Mouse (Mus musculus) midbrain, embryonic 12.5 days (tissue): ENCODE measurements around the gene Nlrp9b. TPM values are rescaled to one million over a fixed set of nuclear protein-coding genes. Genes with fewer than 3 reads are reported as not detected.
"Not testable (repeated sequence)": the region's sequence is repeated elsewhere in the genome, so short reads cannot be mapped to it uniquely, and the experiment has no call there.

ENCODE experiments used
- ATAC-seq: fragments of 200-750 bp; cut with Nextera tagmentation; 2 replicates; pipeline ENCODE4 v1.8.0; 2017; ENCODE audit warnings: low read depth, moderate TSS enrichment, moderate library complexity; ENCODE audit not compliant: low FRiP score
- H3K27ac ChIP-seq: fragments of 300-500 bp; sonication (generic); replicated peaks from 2 replicates; pipeline ENCODE4 v1.5.1; 2016; ENCODE audit warnings: mild to moderate bottlenecking
- H3K27me3 ChIP-seq: fragments of 300-500 bp; sonication (generic); 2 replicates; pipeline ENCODE4 v1.6.1; 2016; ENCODE audit warnings: mild to moderate bottlenecking
- H3K36me3 ChIP-seq: fragments of 300-500 bp; sonication (generic); 2 replicates; pipeline ENCODE4 v1.6.1; 2016
- H3K4me1 ChIP-seq: fragments of 300-500 bp; sonication (generic); 2 replicates; pipeline ENCODE4 v1.6.1; 2016
- H3K4me2 ChIP-seq: fragments of 300-500 bp; sonication (generic); replicated peaks from 2 replicates; pipeline ENCODE4 v1.6.1; 2016; ENCODE audit warnings: mild to moderate bottlenecking, moderate library complexity
- H3K4me3 ChIP-seq: fragments of 300-500 bp; sonication (generic); 2 replicates; pipeline ENCODE4 v1.5.1; 2016; ENCODE audit warnings: mild to moderate bottlenecking
- H3K9ac ChIP-seq: fragments of 300-500 bp; sonication (generic); replicated peaks from 2 replicates; pipeline ENCODE4 v1.6.1; 2016; ENCODE audit warnings: mild to moderate bottlenecking, moderate library complexity
- H3K9me3 ChIP-seq: fragments of 300-500 bp; sonication (generic); 2 replicates; pipeline ENCODE4 v1.6.1; 2016; ENCODE audit warnings: mild to moderate bottlenecking
- WGBS: fragments of 180-500 bp; shearing (Covaris S2); methylation state at CpG from one replicate; pipeline ENCODE4 v1.1.7; 2016; 5-methylcytosine and 5-hydroxymethylcytosine counted together
- polyA plus RNA-seq: library from polyadenylated mRNA; unstranded; fragments of >200 nt; fragmentation: Nextera tagmentation; extraction: Ambion mirVana; gene quantifications from 2 replicates; pipeline ENCODE4 v1.2.1, GENCODE M21; 2016

The Nlrp9b gene
- polyA plus RNA-seq, 1 experiment from 2014 or later: not detected

DNA sequence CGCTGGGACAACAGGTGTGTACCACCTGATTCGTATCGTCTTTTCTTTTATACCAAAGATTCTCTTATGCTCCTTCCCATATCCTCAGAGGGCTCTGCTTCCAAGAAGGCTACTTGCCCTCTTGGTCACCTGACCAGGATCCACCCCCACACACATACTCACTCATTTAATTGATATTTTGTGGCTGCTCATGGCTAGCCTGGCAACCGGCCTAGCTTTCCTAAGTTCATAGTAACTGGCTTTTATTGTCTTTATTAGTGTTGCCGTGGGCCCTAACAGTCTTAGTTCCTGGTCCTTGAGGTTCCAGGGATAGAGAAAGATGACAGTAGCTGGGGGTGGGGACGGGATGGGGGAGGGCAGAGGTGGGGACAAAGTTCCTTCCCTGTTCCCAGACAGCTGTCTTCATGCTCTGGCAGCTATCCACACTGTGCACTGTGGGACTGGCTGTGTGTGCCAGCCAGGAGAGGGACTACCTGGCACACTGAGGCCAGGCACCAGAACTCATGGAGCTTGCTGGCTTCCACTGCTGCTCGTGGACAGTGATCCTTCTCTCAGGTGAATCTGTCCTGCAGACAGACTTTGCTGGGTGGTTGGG lies 26.2 kb upstream of the Nlrp9b start, which contains the start of gene Ceacam20:
Gene Ceacam20, plus strand, starts transcription at position 428 of the 595 bp plus-strand sequence.
- H3K4me2 ChIP-seq: no peak within 1 kb of the TSS
- H3K27ac ChIP-seq: no peak within 1 kb of the TSS
- peaks cover 13% of the 10 kb centered on the region for H3K9me3 ChIP-seq
- no peak within 1 kb of the TSS for H3K4me3 ChIP-seq
- H3K27me3 ChIP-seq: no peaks in the 10 kb centered on the region
- WGBS: 82% methylated on average over 7 of the region's 7 CpGs
- H3K4me1 ChIP-seq: no peaks in the 10 kb centered on the region
- no peak within 1 kb of the TSS for H3K9ac ChIP-seq
- ATAC-seq: no peak
- no peaks in the 10 kb centered on the region for H3K36me3 ChIP-seq

GRCm38 (mm10) chr7:19969106-19969505 lies 22.2 kb upstream of the Nlrp9b start:
- Histone ChIP-seq H3K27me3 (no peaks in the 10 kb centered on the region), H3K36me3 (no peaks in the 10 kb centered on the region), H3K9me3 (peaks cover 32% of the 10 kb centered on the region), H3K4me1 (no peaks in the 10 kb centered on the region), H3K9ac (no peak overlapping the region), H3K4me2 (no peak overlapping the region), H3K27ac (no peak overlapping the region), H3K4me3 (no peak overlapping the region)
- ATAC-seq: no peak
- WGBS: 74% methylated on average over 3 of the region's 3 CpGs

DNA sequence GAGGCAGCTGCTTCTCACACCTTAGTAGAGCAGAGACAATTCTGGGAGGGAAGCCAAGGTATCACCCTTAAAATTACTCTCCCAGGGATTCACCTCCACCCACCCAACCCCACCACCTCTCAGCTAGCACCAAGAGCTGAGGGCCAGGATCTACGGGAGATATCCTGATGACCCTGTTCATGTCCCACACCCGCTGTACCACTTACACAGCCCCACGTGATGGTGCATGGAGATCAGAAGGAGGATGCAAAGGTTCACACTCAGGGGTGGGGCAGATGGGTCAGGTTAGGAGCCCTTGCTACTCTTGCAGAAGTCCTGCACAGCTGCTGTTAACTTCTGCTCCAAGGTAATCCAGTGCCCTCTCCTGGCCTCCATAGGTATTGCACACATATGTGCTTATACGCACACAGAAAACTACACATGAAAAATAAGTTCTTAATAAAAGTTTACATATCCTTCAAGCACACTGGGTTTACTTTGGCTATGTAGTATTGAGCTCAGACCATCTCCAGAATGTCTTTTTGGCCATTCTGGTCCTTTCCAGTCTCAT lies 21.6 kb upstream of the Nlrp9b start:
- WGBS: 92% methylated on average over 4 of the region's 4 CpGs
- no peak for ATAC-seq

GRCm38 (mm10) chr7:19970196-19970595 lies 21.1 kb upstream of the Nlrp9b start:
- WGBS: 94% methylated on average over 8 of the region's 8 CpGs
- Histone ChIP-seq H3K27me3 (no peaks in the 10 kb centered on the region), H3K4me3 (no peak overlapping the region), H3K27ac (no peak overlapping the region), H3K4me2 (no peak overlapping the region), H3K9me3 (peaks cover 32% of the 10 kb centered on the region), H3K9ac (no peak overlapping the region), H3K4me1 (no peaks in the 10 kb centered on the region), H3K36me3 (no peaks in the 10 kb centered on the region)
- ATAC-seq: no peak

More for the DNA sequence above, 21.6 kb upstream of the Nlrp9b start:
- Histone ChIP-seq H3K27ac (no peak overlapping the region), H3K4me3 (no peak overlapping the region), H3K4me2 (no peak overlapping the region), H3K4me1 (no peaks in the 10 kb centered on the region), H3K9ac (no peak overlapping the region), H3K27me3 (no peaks in the 10 kb centered on the region), H3K9me3 (peaks cover 32% of the 10 kb centered on the region), H3K36me3 (no peaks in the 10 kb centered on the region)

DNA sequence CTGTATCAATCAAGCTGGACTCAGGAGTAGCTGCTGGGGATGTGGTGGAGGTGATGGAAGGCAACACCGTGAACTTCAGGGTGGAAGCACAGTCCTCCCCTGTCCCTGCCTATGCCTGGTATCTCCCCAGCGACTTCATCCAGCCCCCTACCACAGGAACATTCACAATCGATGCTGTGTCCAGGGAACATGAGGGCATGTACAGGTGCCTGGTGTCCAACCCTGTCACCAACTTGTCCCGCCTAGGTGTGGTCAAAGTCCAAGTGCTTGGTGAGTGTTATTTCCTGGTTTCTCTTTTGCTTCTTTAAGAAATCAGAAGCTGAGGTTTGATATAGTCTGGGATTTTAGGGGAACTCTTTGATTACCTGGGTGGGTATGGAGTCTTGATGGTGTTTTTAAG lies 19.7 kb upstream of the Nlrp9b start:
- H3K9me3 ChIP-seq: peaks cover 32% of the 10 kb centered on the region
- ATAC-seq: no peak
- no peaks in the 10 kb centered on the region for H3K27me3 ChIP-seq
- H3K4me3 ChIP-seq: no peak overlapping the region
- no peaks in the 10 kb centered on the region for H3K4me1 ChIP-seq
- H3K9ac ChIP-seq: no peak overlapping the region
- no peak overlapping the region for H3K27ac ChIP-seq
- H3K36me3 ChIP-seq: no peaks in the 10 kb centered on the region
- WGBS: 86% methylated on average over 4 of the region's 4 CpGs
- H3K4me2 ChIP-seq: no peak overlapping the region

DNA sequence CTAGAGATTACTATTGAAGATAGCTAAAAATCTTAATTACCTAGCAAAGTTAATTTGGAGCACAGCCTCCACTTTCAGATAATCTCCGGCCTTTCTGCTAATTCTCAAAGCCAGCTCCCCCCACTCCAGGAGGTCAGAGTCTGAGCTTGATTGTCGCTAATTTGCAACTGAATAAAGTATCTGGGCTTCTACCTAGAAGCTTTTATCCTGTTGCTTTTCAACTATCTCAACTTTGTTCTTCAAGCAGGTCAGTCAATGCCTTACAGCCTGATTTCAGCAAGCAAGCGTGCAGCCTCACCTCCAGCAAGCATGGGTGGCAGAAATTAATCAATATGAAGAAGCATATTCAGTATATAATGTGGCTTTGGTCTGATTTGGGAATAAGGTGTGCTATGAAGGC lies 5.5 kb downstream of the Nlrp9b start:
- ATAC-seq, H3K4me3 ChIP-seq, H3K4me1 ChIP-seq, H3K9ac ChIP-seq, H3K27me3 ChIP-seq, H3K36me3 ChIP-seq, H3K4me2 ChIP-seq, H3K27ac ChIP-seq: not testable (repeated sequence)
- 62% methylated on average over 3 of the region's 3 CpGs for WGBS
- H3K9me3 ChIP-seq: peaks cover 12% of the 10 kb centered on the region

DNA sequence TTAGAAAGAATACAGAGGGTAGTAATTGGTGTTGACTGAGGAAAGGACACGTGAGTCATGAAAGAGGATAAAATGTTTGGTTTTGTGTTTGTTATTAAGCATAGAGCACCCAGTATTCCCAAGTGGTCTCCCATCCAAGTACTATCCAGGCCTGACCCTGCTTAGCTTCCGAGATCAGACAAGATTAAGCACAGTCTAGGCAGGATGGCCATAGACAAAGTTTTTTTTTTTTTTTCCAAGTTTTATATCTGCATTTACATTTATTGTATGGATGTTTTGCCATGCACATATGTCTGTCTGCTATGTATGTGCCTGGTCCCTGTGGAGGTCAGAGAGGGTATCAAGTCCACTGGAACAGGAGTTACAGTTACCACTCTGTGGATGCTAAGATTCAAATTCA lies 18.7 kb downstream of the Nlrp9b start:
- Histone ChIP-seq H3K9me3 (0 out of 2 replicates have a peak, but pooled peaks cover 8% of the 10 kb centered on the region), H3K27me3 (no peaks in the 10 kb centered on the region), H3K9ac (no peak overlapping the region), H3K4me3 (no peak overlapping the region), H3K36me3 (no peaks in the 10 kb centered on the region), H3K4me2 (no peak overlapping the region), H3K4me1 (no peaks in the 10 kb centered on the region), H3K27ac (no peak overlapping the region)
- no peak for ATAC-seq
- 70% methylated on average over 2 of the region's 2 CpGs for WGBS

DNA sequence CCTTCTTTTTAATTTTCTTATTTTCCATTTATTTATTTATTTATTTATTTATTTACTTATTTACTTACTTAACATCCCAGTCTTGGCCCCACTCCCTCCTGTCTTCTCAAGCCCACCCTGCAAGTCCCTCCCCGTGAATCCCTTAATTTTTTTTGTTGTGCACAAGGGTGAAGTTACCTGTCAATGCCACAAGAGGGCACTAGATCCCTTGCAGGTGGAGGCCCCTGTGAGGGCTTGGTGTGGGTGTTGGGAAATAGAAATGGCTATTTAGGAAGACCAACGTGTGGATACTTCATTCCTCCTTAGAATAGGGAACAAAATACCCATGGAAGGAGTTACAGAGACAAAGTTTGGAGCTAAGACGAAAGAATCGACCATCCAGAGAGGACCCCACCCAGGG lies 72.8 kb downstream of the Nlrp9b start:
- not testable (repeated sequence) for H3K4me1 ChIP-seq, H3K9ac ChIP-seq, H3K27ac ChIP-seq, H3K27me3 ChIP-seq, H3K4me2 ChIP-seq, H3K4me3 ChIP-seq, ATAC-seq, H3K36me3 ChIP-seq
- peaks cover 19% of the 10 kb centered on the region for H3K9me3 ChIP-seq
- 70% methylated on average over 4 of the region's 4 CpGs for WGBS

GRCm38 (mm10) chr7:20078118-20078517 lies 86.9 kb downstream of the Nlrp9b start:
- H3K27ac ChIP-seq: not testable (repeated sequence)
- WGBS: 75% methylated on average over 18 of the region's 18 CpGs

DNA sequence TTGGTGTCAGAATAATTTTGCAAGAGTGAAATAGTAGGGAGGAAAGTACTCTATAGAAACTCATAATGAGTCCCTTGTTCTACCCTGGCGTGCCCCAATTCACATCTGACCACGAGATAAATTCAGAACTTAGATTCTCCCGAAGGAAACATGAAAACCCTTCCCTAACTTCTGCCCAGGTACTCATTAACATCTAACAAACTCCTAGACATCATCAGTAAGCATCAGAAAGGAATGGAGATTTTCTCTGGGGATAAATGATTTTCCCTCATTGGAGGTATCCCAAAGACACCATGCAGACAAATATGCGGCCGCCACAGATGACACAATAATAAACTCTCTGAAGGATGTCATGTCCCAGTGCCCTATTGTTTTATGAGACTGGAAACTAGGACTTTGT lies 108.1 kb downstream of the Nlrp9b start, which contains the start of gene Vmn1r91:
Gene Vmn1r91, plus strand, starts transcription at position 301 of the 400 bp plus-strand sequence.
- not testable (repeated sequence) for H3K4me3 ChIP-seq, ATAC-seq, H3K9ac ChIP-seq, H3K4me2 ChIP-seq, H3K9me3 ChIP-seq, H3K27me3 ChIP-seq, H3K27ac ChIP-seq, H3K4me1 ChIP-seq, H3K36me3 ChIP-seq
- 80% methylated on average over 5 of the region's 5 CpGs for WGBS

More at GRCm38 (mm10) chr7:20078118-20078517, 86.9 kb downstream of the Nlrp9b start:
- not testable (repeated sequence) for H3K36me3 ChIP-seq, H3K27me3 ChIP-seq, H3K4me1 ChIP-seq, H3K9ac ChIP-seq, H3K4me3 ChIP-seq, H3K4me2 ChIP-seq, H3K9me3 ChIP-seq, ATAC-seq

DNA sequence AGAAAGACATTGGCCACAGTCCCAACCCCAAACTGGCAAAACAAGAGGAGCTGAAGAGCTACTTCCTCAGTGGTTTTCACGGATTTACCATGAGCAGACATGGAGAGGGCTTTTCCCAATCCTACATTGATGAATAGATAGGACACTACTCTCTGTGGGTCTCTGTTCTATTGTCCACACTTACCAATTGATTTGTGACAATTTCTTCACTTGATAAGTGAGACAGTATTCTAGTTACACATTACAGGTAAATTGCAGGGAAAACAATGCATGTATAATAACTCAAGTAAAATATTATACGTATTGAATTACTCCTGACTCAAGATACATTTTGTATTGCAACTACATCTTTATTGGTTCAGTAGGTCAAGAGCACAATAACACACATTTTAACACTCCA lies 131.2 kb downstream of the Nlrp9b start, which contains the start of gene Gm16442:
Gene Gm16442, minus strand, starts transcription at position 101 of the 400 bp plus-strand sequence.
- ATAC-seq, H3K27me3 ChIP-seq, H3K4me1 ChIP-seq, H3K4me2 ChIP-seq, H3K9me3 ChIP-seq, H3K9ac ChIP-seq, H3K4me3 ChIP-seq, H3K27ac ChIP-seq, H3K36me3 ChIP-seq: not testable (repeated sequence)
- no CpG with 5 or more reads among the region's 2 CpGs for WGBS
